Mouse (Mus musculus): ENCODE measurements around the gene Lrp2bp.

DNA sequence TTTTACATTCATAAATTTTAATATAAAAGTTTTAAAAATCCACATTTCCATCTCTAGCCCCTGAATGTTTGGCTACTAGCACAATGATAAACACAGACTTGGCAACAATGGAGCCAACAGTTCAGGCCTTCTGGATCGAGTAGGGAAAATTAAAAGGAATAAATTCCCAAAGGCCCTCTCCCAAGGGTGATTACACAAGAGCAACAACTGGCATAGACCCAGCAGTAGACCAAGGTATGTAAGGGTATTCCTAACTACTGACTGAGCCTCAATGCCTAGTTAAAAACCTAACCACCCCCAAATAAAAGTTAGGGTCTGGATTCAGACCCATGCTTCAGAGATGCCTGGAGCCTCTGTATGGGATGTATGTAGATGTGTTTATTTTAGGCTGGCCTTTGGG lies 40.6 kb downstream of the Lrp2bp start:
- no peak for TF ChIP-seq CTCF (IDR thresholded peaks at IDR 0.05; ENCODE audit: low read depth, low read length)
- no peak for TF ChIP-seq POLR2A (IDR thresholded peaks at IDR 0.05; ENCODE audit: insufficient read depth, low read length)
- no peak for TF ChIP-seq EP300 (IDR thresholded peaks at IDR 0.05; ENCODE audit: insufficient read depth, low read depth, low read length)

All from ES-Bruce4 (cell line).